Mouse (Mus musculus) T-helper 17 cell (primary cell): Measurements from ENCODE around the gene Pla2g1b.
"Not testable (repeated sequence)": the region's sequence is repeated elsewhere in the genome, so short reads cannot be mapped to it uniquely, and the experiment has no call there.

Experiments used
- in situ Hi-C, 2 experiments: fragments of 300-600 bp; cut with MboI, MseI; formaldehyde crosslinking; loops; 1 replicate in 1 of 2; 2 replicates in 1 of 2; pipeline ENCODE4 v1.15.1; 2025; ENCODE audit warnings: high pct_unique_total_duplicates in 2 of 2

Gene Pla2g1b

GRCm38 (mm10) chr5:115500383-115500935 is 34.4 kb downstream of the Pla2g1b start:
- in situ Hi-C loops, result loop anchor here (5.0 to 10.0 kb wide), 2 partner anchors 42 to 124 kb away; no protein-coding TSS in a partner anchor

DNA sequence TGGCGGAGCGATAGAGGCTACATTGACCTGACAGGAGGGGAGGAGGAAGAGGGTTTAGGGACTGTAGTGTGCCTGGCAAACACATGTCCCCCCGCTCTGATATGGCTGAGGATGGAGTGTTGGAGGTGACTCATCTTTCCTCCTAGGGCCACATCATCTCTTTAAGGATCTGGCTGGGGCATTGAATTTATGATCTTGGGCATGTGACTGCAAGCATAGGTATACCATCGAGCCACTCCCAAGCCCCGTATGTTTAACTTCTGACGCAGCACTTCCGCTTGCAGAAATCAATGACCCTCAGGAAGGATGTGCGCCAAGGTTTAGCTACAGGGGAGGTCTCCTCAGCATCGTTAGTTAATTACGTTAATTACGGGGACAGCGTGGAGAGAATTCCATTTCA is 37.0 kb downstream of the Pla2g1b start:
- in situ Hi-C loops, result loop anchor here (5.0 to 10.0 kb wide), 2 partner anchors 39 to 122 kb away; no protein-coding TSS in a partner anchor

GRCm38 (mm10) chr5:115505617-115506016 is 39.6 kb downstream of the Pla2g1b start:
- in situ Hi-C loops, result loop anchor here in 1 of 2 experiments (10.0 kb wide), 1 partner anchor 119 kb away; no protein-coding TSS in a partner anchor

DNA sequence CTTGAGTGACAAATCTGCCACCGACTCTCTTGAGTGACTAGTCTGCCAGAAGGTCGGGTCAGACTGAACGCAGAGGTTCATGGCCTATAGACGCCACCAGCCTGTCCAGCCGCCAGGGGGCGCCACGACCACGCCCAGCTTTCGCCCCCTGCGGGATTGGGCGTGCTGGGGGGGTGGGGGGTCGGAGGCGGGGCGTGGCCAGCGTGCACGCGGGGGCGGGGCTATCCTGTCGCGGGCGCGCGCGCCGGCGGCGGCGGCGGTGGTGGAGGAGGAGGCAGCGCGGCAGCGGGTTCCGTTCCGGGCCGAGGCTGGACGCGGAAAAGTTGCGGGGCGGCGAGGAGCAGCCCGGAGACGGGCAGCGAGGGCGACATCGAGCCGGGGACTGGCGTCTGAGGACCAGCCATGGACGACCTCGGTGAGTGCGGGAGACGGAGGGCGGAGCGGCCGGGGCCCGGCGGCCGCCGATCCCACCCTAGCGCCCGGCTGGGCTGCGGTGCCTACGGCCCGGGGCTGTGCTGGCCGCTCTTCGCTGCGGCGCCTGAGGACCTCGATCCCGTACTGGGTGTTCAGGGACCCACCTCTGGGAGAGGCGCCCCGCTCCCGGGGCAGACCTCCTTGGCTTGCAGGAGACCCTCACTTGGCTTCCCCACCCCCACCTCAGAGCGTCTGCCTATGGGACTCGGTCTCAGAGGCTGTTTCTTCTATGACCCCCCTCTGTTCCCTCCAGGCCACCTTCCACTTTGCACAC is 40.6 kb downstream of the Pla2g1b start, which contains the start of gene Pxn:
Pxn (plus strand) TSS at position 223 of the 748 bp plus-strand sequence.
- in situ Hi-C loops, result loop anchor here in 1 of 2 experiments (10.0 kb wide), 1 partner anchor 118 kb away; no protein-coding TSS in a partner anchor

- in situ Hi-C loops, result loop anchor here in 1 of 2 experiments (10.0 kb wide), 1 partner anchor 117 kb away; no protein-coding TSS in a partner anchor
Measured at GRCm38 (mm10) chr5:115507267-115507980, 41.4 kb downstream of the Pla2g1b start.

GRCm38 (mm10) chr5:115507981-115508858 is 42.2 kb downstream of the Pla2g1b start:
- in situ Hi-C loops, result loop anchor here in 1 of 2 experiments (10.0 kb wide), 1 partner anchor 117 kb away; no protein-coding TSS in a partner anchor

DNA sequence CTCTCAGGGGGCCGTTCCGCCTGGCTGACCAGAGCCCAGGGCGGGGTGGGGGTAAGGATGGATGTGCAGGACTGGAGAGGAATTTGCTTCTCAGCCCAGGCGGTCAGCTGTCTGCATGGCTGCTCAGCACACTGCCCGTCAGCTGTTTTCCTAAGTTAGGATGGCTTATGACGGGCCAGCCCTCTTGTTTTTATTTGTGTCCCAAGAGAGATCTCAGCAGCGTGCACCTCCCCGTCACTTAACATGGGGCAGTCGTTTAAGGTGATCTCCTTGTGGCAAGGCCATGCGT is 42.7 kb downstream of the Pla2g1b start:
- in situ Hi-C loops, result loop anchor here in 1 of 2 experiments (10.0 kb wide), 1 partner anchor 116 kb away; no protein-coding TSS in a partner anchor

DNA sequence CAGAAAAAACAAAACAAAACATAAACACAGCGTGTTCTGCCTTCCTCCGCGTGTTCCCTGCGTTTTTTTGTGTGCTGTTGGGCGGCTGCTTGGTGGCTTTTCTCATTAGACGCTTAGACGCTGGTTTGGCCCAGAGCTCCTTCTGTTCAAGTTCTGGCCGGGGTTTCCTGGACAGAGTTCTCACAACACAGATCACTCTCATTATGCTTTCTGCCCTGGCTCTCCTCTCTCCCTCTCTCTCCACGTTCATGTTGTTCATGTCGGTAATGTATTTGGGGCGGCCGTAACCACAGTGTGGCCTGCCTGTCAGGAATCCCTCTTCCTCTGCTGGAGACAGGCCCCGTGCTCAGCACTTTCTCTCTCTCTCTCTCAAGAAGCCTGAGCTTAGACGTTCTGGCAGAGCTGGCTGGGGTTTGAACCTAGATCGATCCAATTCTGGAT is 43.3 kb downstream of the Pla2g1b start:
- in situ Hi-C loops, result loop anchor here in 1 of 2 experiments (10.0 kb wide), 1 partner anchor 115 kb away; no protein-coding TSS in a partner anchor

- in situ Hi-C loops, result loop anchor here in 1 of 2 experiments (10.0 kb wide), 1 partner anchor 115 kb away; no protein-coding TSS in a partner anchor
Measured at GRCm38 (mm10) chr5:115509790-115510689, 44.0 kb downstream of the Pla2g1b start.

DNA sequence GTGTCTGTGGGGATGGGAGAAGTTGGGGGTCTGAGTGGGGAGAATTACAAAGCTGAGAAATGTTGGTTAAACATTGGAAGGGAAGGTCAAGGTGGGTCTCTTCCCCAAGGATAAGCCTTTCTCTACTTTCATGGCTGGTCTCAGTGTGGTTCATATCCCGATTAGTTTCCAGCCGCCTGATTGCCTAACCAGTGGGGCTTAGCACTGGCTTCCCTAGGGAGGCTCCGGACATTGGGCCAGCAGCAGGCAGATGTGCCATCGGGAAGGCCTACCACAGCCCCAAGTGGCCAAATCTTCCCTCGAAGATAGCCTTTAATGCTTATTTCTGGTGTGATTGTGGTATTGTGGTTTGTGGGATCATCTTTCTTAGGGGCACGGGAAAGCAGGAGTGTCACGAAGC is 46.3 kb downstream of the Pla2g1b start:
- in situ Hi-C loops, result no loop called here

GRCm38 (mm10) chr5:115513246-115513645 is 47.2 kb downstream of the Pla2g1b start:
- in situ Hi-C loops, result no loop called here

DNA sequence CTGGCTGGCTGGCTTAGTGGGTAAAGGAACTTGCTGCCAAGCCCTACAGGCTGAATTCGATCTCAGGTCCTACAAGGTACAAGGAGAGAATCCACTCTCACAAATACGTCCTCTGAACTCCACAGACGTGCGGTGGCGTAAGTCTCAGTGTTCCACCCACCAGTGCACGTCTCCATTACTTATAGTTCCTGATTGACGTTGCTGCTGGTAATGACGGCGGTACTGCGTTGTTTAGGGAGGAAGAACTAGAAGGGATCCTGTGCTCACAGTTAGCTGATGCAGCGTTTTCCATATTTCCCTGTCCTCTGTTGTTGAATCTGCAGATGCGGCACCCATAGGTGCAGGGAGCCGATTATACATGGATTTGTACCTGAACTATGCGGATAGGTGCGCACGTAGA is 47.7 kb downstream of the Pla2g1b start:
- in situ Hi-C loops, result no loop called here

GRCm38 (mm10) chr5:115514346-115514745 is 48.3 kb downstream of the Pla2g1b start:
- in situ Hi-C loops, result no loop called here

- in situ Hi-C loops, result no loop called here
Measured at GRCm38 (mm10) chr5:115514896-115515587, 49.0 kb downstream of the Pla2g1b start.

GRCm38 (mm10) chr5:115516081-115516907 is 50.2 kb downstream of the Pla2g1b start:
- in situ Hi-C loops, result no loop called here

DNA sequence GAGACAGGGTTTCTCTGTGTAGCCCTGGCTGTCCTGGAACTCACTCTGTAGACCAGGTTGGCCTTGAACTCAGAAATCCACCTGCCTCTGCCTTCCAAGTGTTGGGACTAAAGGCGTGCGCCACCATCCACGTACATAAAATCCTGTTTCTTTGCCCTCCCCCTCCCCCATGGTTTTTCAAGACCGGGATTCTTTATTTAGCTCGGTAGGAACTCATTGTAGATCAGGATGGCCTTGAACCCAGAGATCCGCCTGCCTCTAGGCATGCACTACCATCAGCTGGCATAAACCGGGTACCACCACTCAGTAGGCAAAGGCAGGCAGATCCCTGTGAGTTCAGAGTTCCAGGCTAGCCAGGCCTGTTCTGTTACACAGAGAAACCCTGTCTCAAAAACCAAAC is 50.8 kb downstream of the Pla2g1b start:
- in situ Hi-C loops, result no loop called here

GRCm38 (mm10) chr5:115517501-115517900 is 51.4 kb downstream of the Pla2g1b start:
- in situ Hi-C loops, result no loop called here

- in situ Hi-C loops, result not testable (repeated sequence)
Measured at GRCm38 (mm10) chr5:115518214-115518613, 52.2 kb downstream of the Pla2g1b start.
